Mouse (Mus musculus) kidney, postnatal 4 days (tissue): ENCODE results near the gene Coasy.

Experiments
- DNase-seq, 2 experiments: peaks; one replicate each; pipeline ENCODE4 v3.0.0; 2021; ENCODE audit warnings: mixed read lengths in 2 of 2

Gene Coasy

GRCm38 (mm10) chr11:101134217-101134865 lies 52.0 kb downstream of the Coasy start:
- DNase-seq = no peak
